ENCODE assay signal across 10 mouse cellular contexts in genomic region chr1:14570562-14570981, GRCm38 (mm10).
DNase-seq lines count a peak whose midpoint lies in the region; ATAC-seq lines count a peak whose summit lies in the region.
"Had no signal": no experiment of that assay in that cellular context is flagged by ENCODE, and none has a peak within 500 bp of the region (broad histone marks: within the 10 kb centered on the region; RNA-seq: fewer than 3 reads in every experiment).

No protein-coding gene starts in this region.

- no peak overlapping the region for H3K4me2 ChIP-seq in forebrain, embryonic 12.5 days
- H3K4me2 ChIP-seq in forebrain, embryonic 16.5 days (ENCODE audit: low read length): no peak overlapping the region
- no peak overlapping the region for H3K4me2 ChIP-seq in liver, embryonic 11.5 days
- H3K4me2 ChIP-seq: heart, embryonic 13.5 days had no signal

- no peaks in the 10 kb centered on the region for H3K36me3 ChIP-seq in forebrain, embryonic 12.5 days (replicated peaks)
- H3K36me3 ChIP-seq in forebrain, embryonic 16.5 days (ENCODE audit: control insufficient read depth, insufficient read depth): no peaks in the 10 kb centered on the region
- no peaks in the 10 kb centered on the region for H3K36me3 ChIP-seq in liver, embryonic 11.5 days (ENCODE audit: control insufficient read depth, insufficient read depth, low read length)
- H3K36me3 ChIP-seq: heart, embryonic 13.5 days had no signal

- peak; percentile 84 for DNase-seq in 3T3-L1 (ENCODE audit: low read depth, low spot score)
- DNase-seq in embryo, embryonic 10.5 days (ENCODE audit: low spot score): peak; percentile 78
- peak; percentile 18 for DNase-seq in kidney, postnatal 10 days
- no peak for DNase-seq in right cerebral cortex, postnatal 10 days (ENCODE audit: low spot score in 2 of 2)
- DNase-seq in liver, embryonic 11.5 days (ENCODE audit: low spot score): no peak

- 40% methylated on average over 5 of the region's 5 CpGs for WGBS in forebrain, embryonic 12.5 days
- WGBS in forebrain, embryonic 16.5 days: 35% methylated on average over 5 of the region's 5 CpGs
- WGBS in liver, embryonic 11.5 days: 42% methylated on average over 5 of the region's 5 CpGs

- no peak overlapping the region for H3K9ac ChIP-seq in forebrain, embryonic 12.5 days
- no peak overlapping the region for H3K9ac ChIP-seq in forebrain, embryonic 16.5 days (replicated peaks; ENCODE audit: low read depth, low read length)
- no peak overlapping the region for H3K9ac ChIP-seq in liver, embryonic 11.5 days (ENCODE audit: low read depth, low read length)
- H3K9ac ChIP-seq: heart, embryonic 13.5 days had no signal

- H3K4me3 ChIP-seq in forebrain, embryonic 12.5 days (replicated peaks): no peak overlapping the region
- H3K4me3 ChIP-seq in forebrain, embryonic 16.5 days (replicated peaks; ENCODE audit: low read length): no peak overlapping the region
- no peak overlapping the region for H3K4me3 ChIP-seq in liver, embryonic 11.5 days (ENCODE audit: low read depth, low read length)
- H3K4me3 ChIP-seq: heart, embryonic 13.5 days had no signal

- peak; percentile 53; the same call in 1 of the 2 replicates for ATAC-seq in forebrain, embryonic 12.5 days (ENCODE audit: low FRiP score)
- no peak for ATAC-seq in forebrain, embryonic 16.5 days
- ATAC-seq in megakaryocyte, adult 5-6 weeks (ENCODE audit: poor library complexity, severe bottlenecking): no peak
- ATAC-seq in liver, embryonic 11.5 days (replicated peaks; ENCODE audit: low FRiP score): no peak

- no peaks in the 10 kb centered on the region for H3K27me3 ChIP-seq in forebrain, embryonic 12.5 days
- no peaks in the 10 kb centered on the region for H3K27me3 ChIP-seq in forebrain, embryonic 16.5 days (replicated peaks; ENCODE audit: control insufficient read depth, insufficient read depth, low read length)
- H3K27me3 ChIP-seq in liver, embryonic 11.5 days (replicated peaks; ENCODE audit: control insufficient read depth, insufficient read depth, low read length): no peaks in the 10 kb centered on the region
- H3K27me3 ChIP-seq: heart, embryonic 13.5 days had no signal

- H3K9me3 ChIP-seq in forebrain, embryonic 12.5 days: no peaks in the 10 kb centered on the region
- H3K9me3 ChIP-seq in forebrain, embryonic 16.5 days (ENCODE audit: control insufficient read depth, low read length): no peaks in the 10 kb centered on the region
- H3K9me3 ChIP-seq in liver, embryonic 11.5 days (ENCODE audit: control insufficient read depth, low read length): no peaks in the 10 kb centered on the region
- H3K9me3 ChIP-seq: heart, embryonic 13.5 days had no signal

- no peaks in the 10 kb centered on the region for H3K4me1 ChIP-seq in forebrain, embryonic 12.5 days
- no peaks in the 10 kb centered on the region for H3K4me1 ChIP-seq in forebrain, embryonic 16.5 days (replicated peaks; ENCODE audit: control insufficient read depth, insufficient read depth, low read length)
- no peaks in the 10 kb centered on the region for H3K4me1 ChIP-seq in liver, embryonic 11.5 days (replicated peaks; ENCODE audit: control insufficient read depth, insufficient read depth, low read length)
- H3K4me1 ChIP-seq: heart, embryonic 13.5 days had no signal

- H3K27ac ChIP-seq in forebrain, embryonic 12.5 days: no peak overlapping the region
- no peak overlapping the region for H3K27ac ChIP-seq in forebrain, embryonic 16.5 days (ENCODE audit: low read length)
- no peak overlapping the region for H3K27ac ChIP-seq in liver, embryonic 11.5 days (ENCODE audit: low read depth, low read length)
- H3K27ac ChIP-seq: heart, embryonic 13.5 days; macrophage had no signal

Comparison
In these comparisons a context has a peak if more than half of its experiments do, and no peak if none do; other contexts are left out.
1. DNase-seq: peak in 3T3-L1 (single experiment), embryo, embryonic 10.5 days (single experiment) and kidney, postnatal 10 days (single experiment); none in right cerebral cortex, postnatal 10 days (0 of 2) and liver, embryonic 11.5 days (single experiment).